Mouse (Mus musculus) urinary bladder, postnatal 10 days (tissue): ENCODE data around the gene Mrpl33.

Experiments used
- DNase-seq: peaks from one replicate; pipeline ENCODE4 v3.0.0; 2022; ENCODE audit warnings: low spot score

Mrpl33 gene

GRCm38 (mm10) chr5:31642300-31642699 lies 45.6 kb downstream of the Mrpl33 start:
- no peak for DNase-seq

- DNase-seq = no peak
Measured at GRCm38 (mm10) chr5:31644272-31644671, 47.5 kb downstream of the Mrpl33 start.

- no peak for DNase-seq
Measured at GRCm38 (mm10) chr5:31644847-31645246, 48.1 kb downstream of the Mrpl33 start.

GRCm38 (mm10) chr5:31645798-31646197 lies 49.1 kb downstream of the Mrpl33 start:
- no peak for DNase-seq

GRCm38 (mm10) chr5:31646574-31646973 lies 49.8 kb downstream of the Mrpl33 start:
- no peak for DNase-seq

- DNase-seq = no peak
Measured at GRCm38 (mm10) chr5:31647327-31647726, 50.6 kb downstream of the Mrpl33 start.

- no peak for DNase-seq
Measured at GRCm38 (mm10) chr5:31650518-31651288, 54.0 kb downstream of the Mrpl33 start.

- DNase-seq = no peak
Measured at GRCm38 (mm10) chr5:31655688-31656190, 59.0 kb downstream of the Mrpl33 start.

GRCm38 (mm10) chr5:31666176-31666575 lies 69.4 kb downstream of the Mrpl33 start:
- DNase-seq = no peak

GRCm38 (mm10) chr5:31668325-31668968 lies 71.7 kb downstream of the Mrpl33 start:
- no peak for DNase-seq

GRCm38 (mm10) chr5:31669984-31670383 lies 73.2 kb downstream of the Mrpl33 start:
- DNase-seq = no peak

- no peak for DNase-seq
Measured at GRCm38 (mm10) chr5:31671137-31671536, 74.4 kb downstream of the Mrpl33 start.

- DNase-seq = no peak
Measured at GRCm38 (mm10) chr5:31673431-31673830, 76.7 kb downstream of the Mrpl33 start.

GRCm38 (mm10) chr5:31678000-31678399 lies 81.3 kb downstream of the Mrpl33 start:
- no peak for DNase-seq

- DNase-seq = no peak
Measured at GRCm38 (mm10) chr5:31680183-31680582, 83.4 kb downstream of the Mrpl33 start.

GRCm38 (mm10) chr5:31682305-31682704 lies 85.6 kb downstream of the Mrpl33 start:
- no peak for DNase-seq

GRCm38 (mm10) chr5:31686040-31686439 lies 89.3 kb downstream of the Mrpl33 start:
- no peak for DNase-seq

GRCm38 (mm10) chr5:31687972-31688371 lies 91.2 kb downstream of the Mrpl33 start:
- no peak for DNase-seq

GRCm38 (mm10) chr5:31693191-31693590 lies 96.5 kb downstream of the Mrpl33 start:
- no peak for DNase-seq

GRCm38 (mm10) chr5:31696971-31697643 lies 100.4 kb downstream of the Mrpl33 start, which contains the start of gene Rbks:
Gene Rbks, minus strand, starts transcription at chr5:31697627.
- DNase-seq = no peak

GRCm38 (mm10) chr5:31697644-31698296 lies 101.0 kb downstream of the Mrpl33 start, which contains the start of gene Babam2:
Gene Babam2, plus strand, starts transcription at chr5:31697684.
- peak; percentile 69 for DNase-seq

GRCm38 (mm10) chr5:31698297-31698726 lies 101.6 kb downstream of the Mrpl33 start:
- DNase-seq = peak; percentile 59
